Mouse (Mus musculus): ENCODE measurements around the gene Atxn7.
A peak's percentile ranks its signal among the peaks of the same experiment; 100 is the strongest.
"Not testable (repeated sequence)": the region's sequence is repeated elsewhere in the genome, so short reads cannot be mapped to it uniquely, and the experiment has no call there.

The Atxn7 gene

DNA sequence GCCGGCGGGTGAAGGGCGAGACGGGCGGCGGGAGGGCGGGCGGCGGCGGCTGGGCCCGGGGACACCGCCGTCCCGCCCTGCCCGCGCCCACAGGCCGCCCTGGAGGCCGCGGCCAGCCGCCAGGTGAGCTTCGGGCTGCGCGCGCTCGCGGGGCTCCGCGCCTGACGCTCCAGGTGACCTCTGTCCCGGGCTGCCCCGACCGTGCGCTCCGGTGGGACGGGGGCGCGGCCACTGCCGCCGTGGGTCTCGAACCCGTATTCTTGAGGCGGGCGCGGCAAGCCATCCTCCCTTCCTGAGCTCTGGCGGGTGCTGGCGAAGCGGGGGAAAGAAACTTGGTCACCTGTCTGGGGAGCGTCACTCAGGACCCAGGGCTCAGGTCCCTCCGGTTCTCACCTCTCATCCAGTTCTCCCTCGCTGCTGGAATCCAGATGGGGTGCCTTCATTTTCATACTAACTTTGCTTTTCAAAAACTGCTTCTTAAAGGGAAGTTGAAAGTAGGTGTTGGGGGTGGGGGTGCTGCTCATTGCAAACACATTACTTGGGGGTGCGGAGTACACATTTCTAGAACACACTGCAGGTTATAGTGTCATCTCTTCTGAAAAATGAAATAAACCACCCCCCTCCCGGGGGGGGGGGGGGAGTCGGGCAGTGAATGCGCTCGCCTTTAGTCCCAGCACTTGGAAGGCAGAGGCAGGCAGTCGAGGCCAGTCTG lies at the start of gene Atxn7, which contains the start of gene Thoc7:
Gene Atxn7, plus strand, starts transcription at position 40 of the 712 bp plus-strand sequence.
Gene Thoc7, minus strand, starts transcription at position 452 of the 712 bp plus-strand sequence.
- peak; percentile 27 for DNase-seq (ENCODE audit: low spot score)

DNA sequence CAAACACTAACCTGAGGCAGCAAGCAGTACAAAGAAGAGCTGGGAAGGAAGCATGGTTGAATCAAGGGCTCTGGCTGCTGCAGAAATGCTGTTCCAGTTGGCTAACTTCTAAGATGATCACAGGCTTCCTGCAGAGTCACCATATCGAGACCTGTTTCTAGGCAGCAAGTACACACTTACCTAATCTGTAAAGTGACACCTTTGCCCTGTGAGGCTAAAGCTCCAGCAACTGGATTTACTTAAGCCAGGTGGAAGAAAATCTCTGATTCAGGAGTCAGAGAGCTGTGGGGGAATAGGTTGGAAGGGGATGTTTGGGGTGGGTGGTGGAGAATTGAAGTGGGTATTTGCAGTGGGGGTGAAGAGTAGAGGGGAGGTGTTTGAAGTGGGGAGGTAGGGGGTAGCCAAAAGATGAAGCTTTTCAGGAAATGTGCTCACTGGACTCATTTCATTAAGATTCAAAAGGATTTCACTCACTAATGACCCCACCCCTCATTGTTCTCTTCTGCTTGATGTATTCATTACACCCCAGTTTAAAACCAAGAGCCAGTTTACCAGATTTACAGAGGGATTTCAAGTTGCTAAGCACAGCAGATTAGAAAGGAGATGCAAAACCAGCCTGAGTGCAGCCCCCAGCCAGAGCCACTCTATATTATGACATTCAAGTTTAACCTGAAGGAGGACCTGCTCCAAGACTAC lies 46.7 kb upstream of the Atxn7 start, which contains the start of gene Gm281:
Gene Gm281, minus strand, starts transcription at position 92 of the 696 bp plus-strand sequence.
- DNase-seq (ENCODE audit: low spot score), result no peak

DNA sequence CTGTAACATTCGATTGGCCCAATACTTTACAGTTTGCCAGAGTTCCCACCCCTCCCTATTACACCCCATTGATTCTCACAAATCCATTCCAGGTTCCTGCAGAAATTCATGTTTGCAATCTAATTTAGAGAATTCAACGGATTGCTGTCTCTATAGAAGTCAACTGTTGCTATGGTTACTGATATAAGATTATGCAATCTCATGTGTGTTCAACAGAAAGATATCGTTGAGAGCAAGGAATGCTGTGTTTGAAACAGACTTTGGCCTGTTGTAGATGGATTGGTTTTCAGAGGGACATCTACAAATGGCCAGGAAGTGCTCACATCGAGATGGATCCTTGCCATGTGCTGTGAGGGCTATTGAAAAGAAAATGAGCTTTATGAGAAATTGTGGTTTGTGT lies 46.0 kb upstream of the Atxn7 start:
- DNase-seq (ENCODE audit: low spot score), result no peak

DNA sequence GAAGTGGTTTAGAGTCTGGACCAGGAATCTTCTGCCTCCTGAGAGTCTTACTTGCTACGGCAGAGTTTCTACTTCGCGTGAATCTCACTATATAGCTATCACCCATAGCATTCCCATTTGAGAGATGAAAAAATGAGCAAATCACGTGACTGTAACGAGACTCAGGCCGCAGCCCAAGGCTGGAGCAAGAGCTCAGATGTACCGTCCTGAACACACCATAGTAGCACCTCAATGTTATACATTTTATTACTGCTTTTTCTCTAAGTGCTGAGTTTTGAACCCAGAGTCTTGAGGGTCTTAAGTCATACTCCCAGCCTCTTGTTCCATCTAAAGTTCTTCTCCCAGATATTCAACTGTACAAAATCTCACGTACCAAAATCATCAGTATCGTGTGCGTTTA lies 44.0 kb upstream of the Atxn7 start:
- DNase-seq (ENCODE audit: low spot score), result no peak

DNA sequence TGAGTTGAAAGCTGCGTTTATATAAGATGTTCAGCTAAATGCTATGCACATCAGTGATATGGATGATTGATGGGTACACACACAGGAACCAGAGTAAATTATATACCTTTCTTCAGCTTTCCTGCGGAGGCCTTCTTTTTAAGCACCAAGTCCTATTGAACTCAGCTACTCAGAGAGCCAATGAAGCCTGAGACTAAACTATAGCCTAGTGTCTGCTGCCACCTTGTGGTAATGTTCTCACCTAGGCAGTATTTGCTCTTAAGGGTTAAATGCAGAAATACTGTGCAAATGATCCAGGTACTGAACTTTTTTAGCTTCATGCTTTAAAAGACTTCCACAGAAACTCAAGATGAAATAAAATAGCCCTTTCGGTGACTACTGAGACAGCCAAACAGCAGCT lies 43.6 kb upstream of the Atxn7 start:
- DNase-seq (ENCODE audit: low spot score), result peak; percentile 42

DNA sequence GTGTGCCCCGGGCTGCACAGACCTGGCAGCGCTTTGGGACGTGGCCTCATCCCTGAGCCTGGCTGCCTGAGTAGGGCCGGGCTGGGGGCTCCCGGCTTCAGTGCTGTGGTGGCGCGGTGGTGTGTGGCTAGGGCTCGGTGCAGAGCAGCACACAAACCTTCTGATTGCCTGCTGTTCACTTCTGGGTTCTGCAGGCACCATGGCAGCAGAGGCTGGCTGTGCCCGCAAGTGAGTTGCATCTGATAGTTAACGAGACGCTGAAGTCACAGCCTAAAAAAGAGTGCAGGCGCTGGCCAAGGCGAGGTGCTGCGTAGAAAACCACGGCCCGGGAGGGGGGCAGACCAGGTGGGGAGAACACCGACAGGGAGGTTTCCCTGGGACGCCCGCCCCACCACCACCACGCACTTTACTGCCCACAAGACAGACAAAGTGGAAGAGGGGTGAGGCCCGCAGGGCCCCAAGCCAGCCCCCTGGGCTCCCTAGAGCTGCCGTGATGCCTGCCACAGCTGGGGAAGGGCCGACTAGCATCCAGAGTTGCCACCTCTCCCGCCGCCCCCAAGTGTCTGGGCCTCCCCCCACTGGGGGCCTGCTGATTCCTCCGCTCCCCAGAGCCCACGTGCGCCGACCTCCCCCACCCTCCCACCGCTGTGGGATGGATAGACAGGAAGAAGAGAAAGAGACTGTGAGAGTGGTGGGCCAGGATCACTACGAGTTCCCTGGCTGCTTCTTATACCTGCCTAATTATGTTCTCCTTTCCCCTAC lies 27.8 kb upstream of the Atxn7 start:
- no peak for DNase-seq (ENCODE audit: low spot score)

DNA sequence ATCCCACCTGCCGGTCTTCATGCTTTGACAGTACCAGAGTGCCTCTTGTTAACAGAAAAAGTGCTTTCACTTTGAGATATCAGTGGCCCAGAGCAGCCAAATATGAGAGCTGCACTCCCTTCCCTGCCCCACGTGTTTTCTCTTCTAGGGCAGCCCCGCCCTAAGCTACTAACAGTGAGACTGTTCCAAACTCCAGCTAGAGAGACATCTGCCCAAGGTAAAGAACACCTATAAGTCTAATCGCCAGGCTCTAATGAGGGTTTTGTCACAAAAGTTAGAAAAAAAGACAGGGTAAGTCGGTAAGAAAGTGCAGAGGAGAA lies 27.2 kb upstream of the Atxn7 start:
- DNase-seq (ENCODE audit: low spot score), result no peak

DNA sequence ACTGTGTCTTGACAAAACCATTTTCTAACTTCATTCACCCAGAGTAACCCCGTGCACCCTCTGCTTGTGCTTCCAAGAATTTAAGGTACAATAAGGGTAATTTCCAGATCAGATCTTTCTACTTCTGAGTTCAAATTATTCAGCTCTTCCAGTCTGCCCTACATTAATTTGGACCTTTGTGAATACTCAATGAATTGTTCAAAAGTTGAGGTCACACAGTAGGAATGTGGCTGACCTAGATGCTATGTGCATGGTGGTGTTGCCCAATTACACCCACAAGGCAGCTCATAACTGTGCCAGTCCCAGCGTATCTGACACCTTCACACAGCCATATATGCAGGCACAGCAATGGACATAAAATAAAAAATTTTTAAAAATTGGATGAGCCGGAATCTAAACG lies 16.6 kb upstream of the Atxn7 start:
- no peak for DNase-seq (ENCODE audit: low spot score)

DNA sequence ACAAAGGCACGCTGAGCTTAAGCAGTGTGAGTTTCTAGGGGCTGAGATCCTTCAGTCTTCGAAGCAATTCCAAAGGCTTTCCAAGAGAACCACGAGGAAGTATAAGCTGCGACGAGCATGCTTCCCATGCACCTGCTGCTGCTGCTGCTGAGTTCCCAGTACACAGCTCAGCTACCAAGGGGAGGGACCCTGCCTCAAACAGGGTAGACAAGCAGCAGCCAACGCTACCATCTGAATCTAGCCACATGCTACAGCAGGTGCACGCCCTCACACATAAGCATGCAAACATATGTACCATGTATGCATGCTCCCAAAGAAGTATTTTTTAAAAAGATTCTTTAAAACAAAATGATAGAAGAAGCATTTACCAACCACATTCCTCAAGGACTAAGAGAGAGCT lies 12.9 kb upstream of the Atxn7 start:
- DNase-seq (ENCODE audit: low spot score), result no peak

DNA sequence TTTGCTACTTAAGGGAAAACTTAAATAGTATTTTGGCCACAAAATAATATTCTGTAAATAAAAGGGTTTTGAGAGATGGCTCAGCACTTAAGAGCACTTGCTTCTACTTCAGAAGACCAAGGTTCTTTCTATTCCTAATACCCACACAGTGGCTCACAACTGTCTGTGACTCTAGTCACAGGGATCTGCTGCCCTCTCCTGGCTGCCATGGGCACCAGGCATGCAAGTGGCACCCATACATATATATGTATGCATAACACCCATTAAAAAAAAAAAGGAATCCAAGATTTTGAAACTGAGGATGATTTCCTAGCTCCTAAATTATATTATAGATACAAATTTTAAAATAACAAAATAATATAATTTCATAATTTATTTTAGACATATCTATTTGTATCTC lies 10.8 kb upstream of the Atxn7 start:
- no peak for DNase-seq (ENCODE audit: low spot score)

DNA sequence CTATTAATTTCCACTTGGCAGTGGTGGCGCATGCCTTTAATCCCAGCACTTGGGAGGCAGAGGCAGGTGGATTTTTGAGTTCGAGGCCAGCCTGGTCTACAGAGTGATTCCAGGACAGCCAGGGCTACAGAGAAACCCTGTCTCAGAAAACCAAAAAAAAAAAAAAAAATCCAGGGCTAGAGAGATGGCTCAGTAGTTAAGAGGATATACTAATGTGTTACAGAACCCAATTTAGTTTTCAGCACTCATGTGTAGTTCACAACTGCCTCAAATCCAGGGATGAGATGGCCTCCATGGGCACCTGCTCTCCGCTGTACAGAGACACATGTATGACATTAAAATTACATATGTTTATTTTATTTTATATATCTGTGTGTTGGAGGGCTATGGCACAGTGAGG lies 9.1 kb upstream of the Atxn7 start:
- not testable (repeated sequence) for DNase-seq (ENCODE audit: low spot score)

DNA sequence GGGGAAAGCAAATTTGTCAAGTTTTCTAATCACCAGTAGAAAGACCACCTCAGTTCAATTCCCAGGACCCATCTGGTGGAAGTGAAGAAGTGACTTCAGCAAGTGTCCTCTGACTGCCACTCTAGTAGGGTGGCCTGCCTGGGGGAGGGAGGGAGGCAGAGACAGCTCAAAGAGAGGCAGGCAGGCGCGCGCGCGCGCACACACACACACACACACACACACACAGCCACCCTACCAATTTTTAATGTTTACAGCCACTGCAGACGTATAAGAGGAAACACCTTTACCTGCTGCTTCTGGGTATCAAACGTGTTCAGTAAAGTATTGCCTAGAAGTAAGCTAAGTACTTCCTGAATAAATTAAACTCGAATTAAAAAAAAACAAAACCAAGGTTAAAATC lies 1.2 kb upstream of the Atxn7 start:
- DNase-seq (ENCODE audit: low spot score), result peak; percentile 47

DNA sequence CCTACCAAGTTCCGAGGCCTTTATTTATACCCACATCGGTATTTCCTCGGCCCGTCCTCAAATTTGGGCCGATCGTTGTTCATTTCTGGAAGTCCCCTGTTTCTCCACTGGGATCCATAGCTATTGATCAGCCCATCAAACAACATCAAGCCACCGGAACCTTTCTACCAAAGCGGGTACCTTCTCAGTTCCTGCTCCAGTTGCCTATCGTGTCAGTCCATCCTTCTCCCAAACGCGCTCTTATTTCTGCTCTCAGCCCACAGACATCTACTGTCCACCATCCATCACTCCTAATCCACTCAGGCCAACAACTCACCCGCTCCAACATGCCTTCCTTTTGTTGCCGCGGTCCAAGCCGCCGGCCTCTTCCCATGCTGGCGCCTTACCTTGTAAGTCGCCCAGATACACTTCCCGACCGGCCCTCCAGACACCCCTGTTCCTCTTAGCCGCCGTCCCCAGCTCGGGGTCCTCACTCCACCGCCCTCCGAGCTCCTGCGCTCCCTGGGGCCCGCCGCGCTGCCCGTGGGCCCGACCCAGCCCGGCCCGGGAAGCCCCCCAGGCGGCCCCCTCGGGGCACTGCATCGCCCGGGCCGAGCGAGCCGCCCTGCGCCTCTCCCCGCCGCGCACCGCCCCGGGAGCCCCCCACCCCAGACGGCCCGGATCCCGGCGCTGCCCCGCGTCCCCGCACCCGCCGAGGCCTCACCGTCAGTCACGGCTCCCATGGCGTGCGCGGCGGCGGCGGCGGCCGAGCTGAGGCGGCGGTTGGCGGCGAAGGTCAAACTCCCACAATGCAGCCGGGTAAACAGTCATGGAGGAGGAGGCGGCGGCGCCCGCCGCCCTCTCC lies 536 bp upstream of the Atxn7 start:
- peak; percentile 52 for DNase-seq (ENCODE audit: low spot score)

DNA sequence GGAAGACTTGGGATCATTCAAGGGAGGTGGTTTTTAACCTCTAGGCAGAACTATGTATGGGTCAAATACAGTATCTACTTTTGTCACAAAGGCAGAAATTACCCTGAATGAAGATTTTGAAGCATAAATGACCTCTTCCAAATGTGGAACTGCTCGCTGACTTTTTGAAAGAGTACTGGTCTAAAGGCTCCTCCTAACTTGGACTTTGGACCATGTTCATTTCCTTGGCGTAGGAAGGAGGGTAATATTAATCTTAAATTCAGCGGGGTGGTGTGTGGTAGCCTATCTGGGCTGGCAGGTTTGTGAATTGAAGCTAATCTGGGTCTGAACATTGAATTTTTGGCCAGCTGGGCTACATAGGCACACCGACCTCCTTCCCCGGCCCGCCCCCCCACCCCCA lies 1.2 kb downstream of the Atxn7 start:
- DNase-seq (ENCODE audit: low spot score), result no peak

DNA sequence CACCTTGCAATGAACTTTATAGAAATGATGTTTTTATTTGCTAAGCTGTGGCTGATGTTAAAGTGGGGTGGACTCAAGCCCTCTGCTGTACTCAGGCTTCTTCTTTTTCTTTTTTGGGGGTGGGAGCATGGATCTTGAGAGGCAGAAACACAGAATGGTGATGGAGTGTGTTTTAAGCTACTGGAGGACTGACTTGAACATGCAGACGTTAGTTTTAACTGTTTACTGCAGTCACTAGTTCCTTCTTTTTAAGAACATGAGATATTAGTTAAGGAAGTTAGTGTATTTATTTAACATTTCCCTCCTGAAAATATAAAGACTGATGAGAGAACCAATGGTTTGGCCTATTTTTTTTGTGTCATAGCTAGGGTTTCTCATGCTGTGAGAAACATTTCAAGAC lies 2.3 kb downstream of the Atxn7 start:
- no peak for DNase-seq (ENCODE audit: low spot score)

DNA sequence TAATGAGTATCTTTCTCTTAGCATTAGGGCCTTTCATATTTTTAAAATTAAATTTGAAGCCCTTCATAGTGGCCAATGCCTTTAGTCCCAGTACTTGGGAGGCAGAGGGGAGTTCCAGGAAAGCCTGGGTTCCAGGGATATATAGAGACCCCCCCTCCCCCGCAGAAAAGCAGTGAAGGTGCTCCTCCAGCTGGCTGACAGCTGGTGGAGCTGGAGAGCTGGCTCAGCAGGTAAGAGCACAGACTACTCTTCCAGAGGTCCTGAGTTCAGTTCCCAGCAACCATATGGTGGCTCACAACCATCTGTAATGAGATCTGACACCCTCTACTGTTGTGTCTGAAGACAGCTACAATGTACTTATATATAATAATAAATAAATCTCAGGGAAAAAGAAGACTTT lies 6.4 kb downstream of the Atxn7 start:
- no peak for DNase-seq (ENCODE audit: low spot score)

DNA sequence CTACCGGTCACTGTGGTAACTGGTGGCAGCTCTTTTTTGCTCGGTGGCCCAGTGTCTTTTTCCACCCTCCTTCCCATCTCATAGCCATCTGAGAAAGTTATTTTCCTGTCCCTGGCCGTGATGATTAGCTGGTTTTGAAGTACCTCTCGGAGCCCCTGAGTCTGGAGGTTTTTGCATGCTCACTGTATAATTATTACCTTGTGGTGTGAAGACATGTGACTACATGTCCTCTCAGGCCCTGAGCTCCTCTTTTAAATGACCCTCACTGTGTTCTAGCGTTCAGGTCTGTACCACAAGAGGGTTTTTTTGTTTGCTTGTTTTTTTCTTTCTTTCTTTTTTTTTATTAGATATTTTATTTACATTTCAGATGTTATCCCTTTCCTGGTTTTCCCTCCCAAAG lies 7.2 kb downstream of the Atxn7 start:
- DNase-seq (ENCODE audit: low spot score), result no peak

DNA sequence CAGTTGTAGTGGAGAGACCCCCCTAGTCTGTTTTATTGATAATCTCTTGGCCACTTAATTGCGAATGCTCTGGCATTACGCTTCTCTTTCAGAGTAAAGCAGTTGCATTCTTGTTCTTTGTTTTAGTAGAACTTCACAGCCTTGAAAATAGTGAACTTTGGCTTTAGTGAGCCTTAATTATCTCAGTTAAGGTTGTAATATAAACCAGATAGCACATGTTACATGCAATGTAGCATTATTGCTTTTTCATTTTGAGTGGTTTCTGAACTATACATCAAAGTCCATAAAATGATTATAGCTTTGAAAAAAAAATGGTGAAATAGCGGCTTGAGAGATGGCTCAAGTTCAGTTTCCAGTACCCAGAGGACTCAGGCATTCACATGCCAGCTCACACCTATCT lies 9.3 kb downstream of the Atxn7 start:
- DNase-seq (ENCODE audit: low spot score), result no peak

DNA sequence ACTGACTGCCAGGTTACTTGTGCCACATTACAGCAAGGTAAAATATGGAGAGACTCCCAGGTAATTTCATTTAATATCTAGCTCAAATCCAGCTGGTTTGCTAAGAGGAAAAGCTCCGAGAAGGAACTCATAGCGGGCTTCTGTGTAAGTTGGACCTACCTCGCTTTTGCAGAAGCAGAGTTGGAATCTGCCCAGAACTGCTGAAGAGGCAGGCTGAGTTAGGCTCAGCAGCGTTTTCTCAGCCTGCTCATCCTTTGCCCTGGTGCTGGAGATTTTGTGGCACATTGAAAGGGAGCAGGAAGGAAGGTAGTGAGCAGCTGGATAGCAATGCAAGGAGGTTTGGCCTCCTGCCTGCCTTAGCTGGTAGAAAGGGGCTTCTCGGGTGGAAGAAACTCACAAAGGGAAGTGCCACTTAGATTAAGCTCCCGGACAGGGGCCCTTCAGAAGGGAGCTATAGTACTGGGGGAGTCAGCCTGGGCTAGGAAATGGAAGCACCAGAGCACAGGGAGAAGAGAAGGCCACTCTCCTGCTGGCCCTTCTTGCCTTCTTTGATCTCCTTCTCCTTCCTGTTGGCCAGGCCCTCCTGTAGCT lies 10.5 kb downstream of the Atxn7 start:
- no peak for DNase-seq (ENCODE audit: low spot score)

DNA sequence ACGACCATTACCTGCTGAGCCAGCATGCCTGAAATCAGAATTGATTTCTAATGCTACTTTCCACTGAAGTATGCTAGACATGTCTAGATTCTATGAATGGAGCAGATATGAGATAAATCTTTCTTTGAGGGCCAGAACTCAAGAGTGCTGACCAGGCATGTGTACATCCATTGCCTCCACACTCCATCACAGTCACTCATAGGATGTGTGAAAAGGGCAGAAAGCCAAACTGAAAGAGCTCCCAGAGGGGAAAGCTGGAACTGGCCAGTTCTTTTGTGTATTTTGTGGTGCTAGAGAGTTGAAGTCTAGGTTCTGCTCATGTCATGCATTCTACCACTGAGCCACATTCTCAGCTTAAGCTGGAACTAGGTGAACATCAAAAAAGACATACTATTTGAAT lies 16.3 kb downstream of the Atxn7 start:
- no peak for DNase-seq (ENCODE audit: low spot score)

DNA sequence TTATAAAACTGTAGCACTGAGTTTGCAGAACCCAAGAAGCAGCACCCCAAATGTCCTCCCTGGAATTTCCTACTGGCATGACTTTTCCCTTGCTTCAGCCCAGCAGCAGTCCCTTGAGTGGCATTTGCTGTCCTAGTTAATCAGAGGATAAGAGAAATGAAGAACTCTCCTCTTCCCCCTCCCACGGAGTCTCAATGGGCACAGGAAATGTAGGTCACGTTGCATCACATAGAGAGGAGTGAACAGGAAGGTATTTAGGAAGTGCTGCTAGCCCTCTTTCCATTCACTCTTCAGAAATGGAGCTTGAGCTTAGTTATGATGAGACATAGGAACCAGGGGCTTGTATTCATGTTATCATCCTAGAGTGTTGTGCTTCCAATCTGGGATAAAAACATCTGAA lies 20.0 kb downstream of the Atxn7 start:
- DNase-seq (ENCODE audit: low spot score), result no peak

DNA sequence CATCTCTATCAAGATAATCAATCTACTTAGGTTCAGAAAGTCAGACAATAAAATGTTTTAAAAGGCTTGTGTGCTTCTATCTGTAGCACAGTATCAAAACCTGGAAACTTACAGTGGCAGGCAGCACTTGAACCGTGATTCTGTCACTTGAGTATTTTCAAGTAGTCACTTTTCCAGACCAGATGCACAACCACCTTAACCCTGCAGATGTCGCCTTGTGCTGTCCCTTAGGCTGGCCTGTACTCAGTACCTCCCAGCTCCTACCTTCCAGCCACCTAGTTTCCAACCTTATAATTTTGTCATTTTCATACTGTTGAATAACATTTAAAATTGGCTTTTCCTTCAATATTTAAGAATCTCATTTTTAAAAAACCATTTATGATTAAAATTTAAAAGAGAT lies 20.9 kb downstream of the Atxn7 start:
- DNase-seq (ENCODE audit: low spot score), result no peak
